Mouse (Mus musculus) bone marrow macrophage, adult 2 months (primary cell): ENCODE measurements around the gene Cfap126.

Experiments
- CTCF ChIP-seq: IDR thresholded peaks from 2 replicates; pipeline ENCODE4 v1.5.1; 2012; ENCODE audit warnings: low read depth, mild to moderate bottlenecking, low read length, moderate library complexity
- POLR2A ChIP-seq: IDR thresholded peaks from 2 replicates; pipeline ENCODE4 v1.6.1; 2012; ENCODE audit warnings: mild to moderate bottlenecking, low read depth, low read length, borderline replicate concordance

GRCm38 (mm10) chr1:171156644-171157043 is 42.9 kb downstream of the Cfap126 start:
- TF ChIP-seq CTCF (no peak), POLR2A (no peak)
